Mouse (Mus musculus) v-Abl transformed pro-B cells (cell line): ENCODE data around the gene Gm20388.

Experiments
- in situ Hi-C, 2 experiments: fragments of 400-800 bp; cut with MboI; formaldehyde crosslinking; loops; one replicate each; pipeline ENCODE4 v1.15.1; 2025; ENCODE audit not compliant: unreplicated experiment in 2 of 2

Gm20388 gene

DNA sequence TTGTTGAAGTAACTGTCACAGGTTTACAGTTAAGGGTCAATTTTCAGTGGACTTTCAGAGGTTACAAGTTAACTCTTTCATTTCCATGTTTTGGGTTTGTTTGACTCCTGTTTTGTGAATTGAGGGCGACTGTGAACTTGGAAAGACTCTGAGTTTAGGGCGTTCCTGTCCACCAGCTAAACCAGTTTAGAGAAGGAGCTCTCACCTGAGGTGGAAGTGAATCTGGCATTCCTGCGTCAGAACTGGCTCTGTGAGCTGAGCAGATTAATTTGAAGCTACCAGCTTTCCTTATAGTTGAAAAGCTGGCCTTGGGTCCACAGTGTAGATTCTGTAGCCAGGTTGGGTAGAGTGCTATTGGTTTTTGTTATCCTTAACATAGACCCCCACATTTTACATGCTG lies 2.5 kb downstream of the Gm20388 start:
- in situ Hi-C loops = loop anchor here (10.0 kb wide), 2 partner anchors 128 to 478 kb away; partner anchors contain the start of gene Osgin1 (in 1 of the 2)

DNA sequence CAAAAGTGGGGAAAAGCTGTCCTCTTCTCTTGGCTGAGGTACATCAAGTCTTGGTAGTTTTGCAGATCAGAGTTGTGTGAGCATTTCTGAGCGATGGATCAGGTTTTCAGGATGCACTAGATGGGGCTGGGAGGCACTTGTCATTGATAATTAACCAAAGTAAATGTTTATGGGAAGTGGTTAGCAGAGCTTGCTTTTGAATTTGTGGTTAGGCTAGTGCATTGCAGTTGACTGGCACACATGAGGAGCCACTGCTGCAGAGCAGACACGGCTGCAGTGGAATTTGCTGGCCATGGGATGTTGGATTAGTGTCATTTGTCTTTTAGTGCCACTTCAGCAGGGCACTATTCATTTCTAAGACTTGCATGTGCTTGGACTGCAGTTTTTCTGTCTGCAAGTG lies 3.5 kb downstream of the Gm20388 start:
- in situ Hi-C loops = loop anchor here (10.0 kb wide), 2 partner anchors 129 to 479 kb away; partner anchors contain the start of gene Osgin1 (in 1 of the 2)

DNA sequence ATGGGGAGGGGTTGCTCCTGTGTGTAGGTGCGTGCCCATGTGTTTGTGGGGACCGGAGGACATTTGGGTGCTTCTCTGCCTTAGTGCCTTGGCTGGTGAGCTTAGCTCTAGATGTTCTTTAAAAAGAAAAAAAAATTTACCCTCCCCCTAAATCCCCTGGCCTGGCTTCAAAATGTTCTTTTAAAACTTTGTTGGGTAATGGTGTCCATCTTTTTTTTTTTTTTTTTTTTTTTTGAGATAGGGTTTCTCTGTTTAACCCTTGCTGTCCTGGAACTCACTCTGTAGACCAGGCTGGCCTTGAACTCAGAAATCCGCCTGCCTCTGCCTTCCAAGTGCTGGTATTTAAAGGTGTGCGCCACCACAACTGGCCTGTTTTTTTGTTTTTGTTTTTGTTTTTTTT lies 4.7 kb downstream of the Gm20388 start:
- in situ Hi-C loops = loop anchor here (10.0 kb wide), 2 partner anchors 130 to 480 kb away; partner anchors contain the start of gene Osgin1 (in 1 of the 2)

DNA sequence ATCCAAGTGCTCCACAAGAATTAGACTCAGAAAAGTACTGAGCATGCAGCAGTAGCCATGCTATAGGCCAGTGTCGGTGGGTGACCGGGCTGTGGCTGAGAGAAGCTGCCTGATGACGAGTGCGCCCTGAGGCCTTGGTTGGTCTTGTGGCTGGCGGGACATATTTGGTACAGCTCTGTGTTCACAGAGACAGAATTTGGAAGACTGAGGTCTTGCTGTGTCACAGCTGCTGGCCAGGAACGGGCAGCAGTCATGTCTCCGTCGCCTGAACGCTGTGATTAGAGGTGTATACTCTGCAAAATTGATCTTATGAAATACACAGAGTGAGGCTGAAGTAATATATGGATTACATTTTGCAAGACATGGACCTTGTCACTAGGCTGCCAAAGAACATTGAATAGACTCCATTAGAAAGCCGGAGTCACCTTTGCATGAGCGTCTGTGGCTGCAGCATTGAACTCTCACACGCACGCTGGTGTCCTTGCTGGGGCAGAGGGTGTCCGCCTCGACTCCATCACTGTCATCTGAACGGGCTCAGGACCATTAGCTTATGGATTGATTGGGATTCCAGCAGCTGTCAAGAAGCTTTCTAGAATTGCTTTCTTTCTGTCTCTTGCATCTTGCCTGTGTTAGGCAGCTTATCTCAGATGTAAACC lies 5.7 kb downstream of the Gm20388 start:
- in situ Hi-C loops = loop anchor here (10.0 kb wide), 2 partner anchors 132 to 482 kb away; partner anchors contain the start of gene Osgin1 (in 1 of the 2)

DNA sequence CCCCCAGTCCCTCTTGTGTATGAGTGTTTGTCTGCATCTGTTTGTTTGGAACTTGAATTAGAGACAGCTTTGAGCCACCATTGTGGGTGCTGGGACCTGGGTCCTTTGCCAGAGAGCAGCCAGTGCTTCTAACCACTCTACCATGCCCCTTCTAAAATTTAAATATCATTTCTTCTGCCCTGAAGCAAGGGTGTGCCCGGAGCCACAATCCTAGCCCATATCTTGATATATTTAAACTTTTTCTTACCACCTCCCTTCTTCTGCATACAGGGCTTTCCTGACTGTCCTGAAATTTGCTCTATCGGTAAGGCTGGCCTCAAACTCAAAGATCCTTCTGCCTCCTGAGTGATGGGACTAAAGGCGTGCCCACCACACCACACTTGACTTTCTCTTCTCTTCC lies 6.8 kb downstream of the Gm20388 start:
- in situ Hi-C loops = loop anchor here (10.0 kb wide), 2 partner anchors 133 to 483 kb away; partner anchors contain the start of gene Osgin1 (in 1 of the 2)

DNA sequence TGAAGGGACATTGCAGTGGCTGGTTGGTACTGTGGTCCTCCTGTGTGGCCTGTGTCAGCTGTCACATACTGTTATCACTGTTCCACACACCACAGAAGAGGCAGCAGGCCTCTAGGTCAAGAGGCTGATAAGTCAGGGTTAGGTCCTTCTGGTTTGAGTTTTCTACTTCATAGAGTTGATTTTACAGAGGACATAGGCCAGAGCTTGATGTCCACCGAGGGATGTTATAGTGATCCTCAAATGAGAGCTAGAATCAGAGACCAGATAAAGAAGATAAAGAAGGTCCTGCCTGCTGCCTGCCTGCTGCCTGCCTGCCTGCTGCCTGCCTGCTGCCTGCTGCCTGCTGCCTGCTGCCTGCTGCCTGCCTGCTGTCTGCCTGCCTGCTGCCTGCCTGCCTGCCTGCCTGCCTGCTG lies 7.5 kb downstream of the Gm20388 start:
- in situ Hi-C loops = loop anchor here (10.0 kb wide), 2 partner anchors 133 to 483 kb away; partner anchors contain the start of gene Osgin1 (in 1 of the 2)

DNA sequence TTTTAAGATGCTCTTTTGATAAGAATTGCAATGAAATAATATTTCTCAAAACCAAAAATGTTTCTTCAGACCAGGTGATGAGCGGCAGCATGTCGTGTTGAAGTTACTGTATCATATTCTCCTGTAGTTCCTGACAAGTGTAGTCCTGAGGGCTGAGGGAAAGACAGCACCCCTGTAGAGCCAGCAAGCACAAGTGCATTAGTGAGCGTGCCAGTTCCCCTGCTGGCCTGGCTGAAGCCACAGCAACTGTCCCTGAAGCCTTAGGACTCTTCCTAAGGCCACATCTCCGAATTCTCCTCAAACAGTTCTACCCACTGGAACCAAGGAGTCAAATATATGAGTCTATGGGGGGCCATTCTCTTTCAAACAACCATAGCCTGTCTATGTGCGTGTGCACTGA lies 12.6 kb downstream of the Gm20388 start:
- in situ Hi-C loops = loop anchor here (5.0 to 10.0 kb wide), 3 partner anchors 78 to 238 kb away; partner anchors contain the start of gene Cotl1 (in 2 of the 2)

DNA sequence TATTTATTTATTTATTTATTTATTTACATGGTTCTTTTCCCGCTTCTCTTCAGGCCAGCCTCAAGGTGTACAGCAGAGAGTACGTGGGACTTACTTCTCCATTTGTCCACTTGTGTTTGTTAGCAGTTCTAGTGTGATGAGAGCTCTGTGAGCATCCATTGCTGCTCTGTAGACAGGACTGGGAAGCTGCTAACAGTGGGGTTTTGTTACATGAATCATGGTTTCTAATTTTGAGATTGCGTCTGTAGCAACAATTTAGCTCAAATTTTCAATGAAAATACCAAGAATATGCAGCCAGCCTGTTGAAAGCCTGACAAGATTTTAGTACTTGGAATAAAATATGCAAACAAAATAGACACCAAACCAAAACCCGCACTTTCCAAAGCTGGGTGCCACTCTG lies 14.8 kb downstream of the Gm20388 start:
- in situ Hi-C loops = loop anchor here (5.0 to 10.0 kb wide), 4 partner anchors 81 to 241 kb away; partner anchors contain the start of gene Cotl1 (in 1 of the 2)

DNA sequence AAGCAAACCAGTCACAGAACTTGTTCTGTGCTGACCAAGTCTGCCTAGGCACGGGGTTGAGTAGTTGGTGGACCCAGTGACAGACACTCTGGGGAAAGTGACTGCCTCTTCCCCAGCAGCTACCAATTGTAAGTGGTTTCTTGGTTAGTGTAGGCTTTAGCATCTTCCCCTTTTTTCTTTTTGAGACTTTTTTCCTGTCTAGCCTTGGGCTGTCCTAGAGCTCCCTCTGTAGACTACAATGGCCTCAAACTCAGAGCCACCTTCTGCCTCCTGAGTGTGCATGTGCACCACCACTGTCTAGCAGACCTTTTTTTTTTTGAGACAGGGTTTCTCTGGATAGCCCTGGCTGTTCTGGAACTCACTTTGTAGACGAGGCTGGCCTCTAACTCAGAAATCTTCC lies 15.8 kb downstream of the Gm20388 start:
- in situ Hi-C loops = loop anchor here (5.0 to 10.0 kb wide), 4 partner anchors 82 to 242 kb away; partner anchors contain the start of gene Cotl1 (in 1 of the 2)

DNA sequence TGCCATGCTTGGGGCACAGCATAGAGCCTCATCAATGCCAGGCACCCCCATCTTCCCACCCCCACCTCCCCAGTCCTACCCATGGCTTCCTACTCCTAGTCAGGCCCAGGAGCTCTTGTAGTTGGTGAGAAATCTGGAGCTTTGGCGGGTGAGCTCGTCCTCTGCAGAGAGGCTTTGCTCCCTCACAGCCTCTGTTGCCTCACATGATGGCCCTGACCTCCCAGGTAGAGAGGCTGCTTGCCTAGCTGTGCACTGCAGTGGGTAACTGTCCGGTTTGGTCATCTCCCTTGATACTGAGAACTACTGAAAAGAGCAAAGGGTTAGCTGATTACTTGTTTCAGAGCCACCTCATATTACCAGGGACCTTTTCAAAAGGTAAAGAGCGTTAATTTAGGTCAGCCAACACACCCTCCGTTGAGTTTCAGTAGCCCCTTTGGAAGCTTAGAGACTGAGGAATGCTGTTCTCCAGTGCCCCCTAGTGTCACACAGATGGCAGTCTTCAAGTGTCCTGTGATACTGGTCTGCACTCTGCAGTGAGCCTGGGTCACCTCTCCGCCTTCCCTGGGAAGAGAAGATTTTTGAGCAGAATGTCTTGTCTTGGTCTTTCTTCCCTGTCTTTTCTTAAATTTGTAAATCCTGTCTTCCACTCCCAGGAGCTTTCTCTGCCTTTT lies 16.9 kb downstream of the Gm20388 start:
- in situ Hi-C loops = loop anchor here (5.0 to 10.0 kb wide), 4 partner anchors 83 to 243 kb away; partner anchors contain the start of gene Cotl1 (in 1 of the 2)

DNA sequence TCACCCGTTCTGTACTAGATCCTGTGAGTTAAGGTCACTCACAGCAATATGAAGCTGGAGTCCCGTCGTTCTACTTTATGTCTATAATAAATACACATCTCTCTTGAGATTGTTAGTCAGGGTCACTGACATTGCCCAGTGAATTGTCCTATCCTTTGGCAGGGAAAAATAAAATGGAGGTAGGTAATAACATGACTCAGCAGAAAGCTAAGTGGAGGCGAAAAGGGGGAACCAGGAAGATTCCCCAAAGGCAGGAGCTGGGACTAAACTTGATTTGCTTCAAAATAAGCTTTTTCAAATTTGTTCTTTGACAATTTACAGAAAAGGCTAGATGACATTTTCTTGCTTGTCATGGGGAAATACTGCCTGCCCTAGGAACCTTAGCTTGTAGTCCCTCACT lies 20.7 kb downstream of the Gm20388 start:
- in situ Hi-C loops = no loop called here

DNA sequence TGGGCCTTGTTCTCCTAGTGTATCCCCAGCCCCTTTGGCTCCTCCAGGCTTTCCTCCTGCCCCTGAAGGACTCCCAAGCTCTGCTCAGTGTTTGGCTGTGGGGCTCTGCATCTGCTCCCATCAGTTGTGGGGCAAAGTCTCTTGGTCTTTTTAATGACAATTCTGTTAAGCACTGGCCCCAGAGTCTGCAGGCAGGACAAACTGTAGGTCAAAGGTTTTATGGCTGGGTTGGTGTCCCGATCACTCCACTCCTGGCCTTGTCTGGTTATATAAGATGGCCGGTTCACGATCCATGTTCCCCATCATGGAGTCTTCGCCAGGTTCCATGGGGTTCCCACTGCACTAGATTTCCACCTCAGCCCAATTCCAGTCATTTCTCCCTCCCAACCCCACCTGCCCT lies 23.0 kb downstream of the Gm20388 start:
- in situ Hi-C loops = no loop called here

DNA sequence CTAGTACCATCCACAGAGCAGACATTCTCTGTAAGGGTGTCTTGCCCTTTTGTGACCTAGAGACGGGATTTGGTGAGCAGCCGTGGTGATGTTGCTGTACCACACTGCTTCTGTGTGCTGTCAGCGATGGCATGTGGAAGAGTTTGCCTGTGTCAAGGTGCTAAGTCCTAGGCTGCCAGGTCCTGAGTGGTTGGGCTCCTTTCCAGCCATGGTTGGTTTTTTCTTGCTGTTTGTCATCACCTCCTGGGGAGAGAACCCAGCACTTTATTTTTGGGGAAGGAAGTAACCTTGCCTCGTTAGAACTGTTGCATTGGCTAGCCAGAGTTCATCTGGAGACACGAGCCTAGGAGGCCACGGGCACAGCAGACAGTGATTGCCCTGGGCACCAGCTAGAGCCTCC lies 24.9 kb downstream of the Gm20388 start:
- in situ Hi-C loops = no loop called here

DNA sequence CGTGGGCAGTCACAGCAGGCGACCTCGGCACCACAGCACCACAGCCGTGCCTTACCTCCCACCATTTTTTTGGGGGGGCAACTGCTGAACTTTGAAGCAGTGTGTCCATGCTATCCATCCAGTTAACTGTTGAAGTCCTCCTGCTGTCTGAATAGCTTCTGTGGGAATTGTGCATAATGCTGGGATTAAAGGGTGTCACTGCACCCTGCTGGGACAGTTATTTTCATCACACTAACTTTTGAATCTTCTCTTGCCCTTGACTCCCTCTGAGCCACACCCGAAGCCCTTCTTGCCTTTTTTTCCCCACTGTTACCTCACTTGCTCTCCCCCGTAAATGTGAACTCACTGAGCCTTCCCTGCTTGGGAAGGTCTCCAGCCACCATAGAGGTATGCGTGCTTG lies 27.8 kb downstream of the Gm20388 start:
- in situ Hi-C loops = no loop called here

DNA sequence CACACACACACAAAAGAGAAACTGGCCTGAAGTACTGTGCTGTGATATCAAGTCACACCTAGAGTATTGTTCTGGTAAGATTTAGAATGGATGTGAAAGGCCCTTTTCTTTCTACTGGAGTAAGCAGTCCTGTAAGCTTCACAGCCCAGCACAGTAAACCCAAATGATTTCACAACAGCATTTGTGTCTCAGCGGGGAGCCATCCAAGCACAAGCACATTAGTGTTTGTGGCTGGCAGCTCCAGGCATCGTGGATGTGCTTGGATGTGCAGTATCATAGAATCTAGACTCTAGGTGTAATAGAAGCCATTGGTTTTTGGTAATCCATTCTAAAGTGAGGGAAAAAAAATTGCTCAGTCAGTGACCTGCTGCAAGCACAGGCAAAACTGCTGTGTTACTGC lies 28.7 kb downstream of the Gm20388 start:
- in situ Hi-C loops = no loop called here

DNA sequence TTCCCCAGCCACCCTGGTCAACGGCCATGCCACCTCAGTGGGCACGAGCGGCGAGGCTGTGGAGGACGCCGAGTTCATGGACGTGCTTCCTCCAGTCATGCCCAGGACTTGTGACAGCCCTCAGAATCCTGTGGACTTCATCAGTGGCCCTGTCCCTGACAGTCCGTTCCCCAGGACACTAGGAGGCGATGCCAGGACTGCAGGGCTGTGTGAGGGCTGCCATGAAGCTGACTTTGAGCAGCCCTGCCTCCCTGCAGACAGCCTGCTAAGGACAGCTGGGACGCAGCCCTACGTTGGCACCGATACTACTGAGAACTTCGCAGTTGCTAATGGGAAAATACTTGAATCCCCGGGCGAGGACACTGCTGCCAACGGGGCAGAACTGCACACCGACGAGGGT lies 30.8 kb downstream of the Gm20388 start:
- in situ Hi-C loops = loop anchor here in 1 of 2 experiments (10.0 kb wide), 1 partner anchor 233 kb away; the partner anchor contains the start of gene Fam92b

DNA sequence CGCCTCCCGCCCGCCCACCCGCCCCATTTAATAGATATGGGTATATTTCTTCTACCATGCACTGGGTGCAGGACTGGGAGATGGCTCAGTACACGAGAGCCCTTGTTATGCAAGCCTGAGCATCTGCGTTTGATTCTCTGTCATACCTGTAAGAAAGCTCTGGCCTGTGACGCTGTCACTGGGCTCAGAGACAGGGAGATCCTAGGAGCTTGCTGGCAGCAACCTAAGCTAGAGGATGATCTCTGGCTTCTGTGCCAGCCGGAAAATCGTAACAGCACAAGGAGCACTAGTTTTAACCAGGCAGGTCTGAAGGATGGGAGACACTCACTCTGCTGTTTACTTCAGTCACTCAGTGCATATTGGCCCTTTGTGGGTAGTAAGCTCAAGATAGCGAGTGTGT lies 33.0 kb downstream of the Gm20388 start:
- in situ Hi-C loops = loop anchor here in 1 of 2 experiments (10.0 kb wide), 1 partner anchor 231 kb away; the partner anchor contains the start of gene Fam92b

DNA sequence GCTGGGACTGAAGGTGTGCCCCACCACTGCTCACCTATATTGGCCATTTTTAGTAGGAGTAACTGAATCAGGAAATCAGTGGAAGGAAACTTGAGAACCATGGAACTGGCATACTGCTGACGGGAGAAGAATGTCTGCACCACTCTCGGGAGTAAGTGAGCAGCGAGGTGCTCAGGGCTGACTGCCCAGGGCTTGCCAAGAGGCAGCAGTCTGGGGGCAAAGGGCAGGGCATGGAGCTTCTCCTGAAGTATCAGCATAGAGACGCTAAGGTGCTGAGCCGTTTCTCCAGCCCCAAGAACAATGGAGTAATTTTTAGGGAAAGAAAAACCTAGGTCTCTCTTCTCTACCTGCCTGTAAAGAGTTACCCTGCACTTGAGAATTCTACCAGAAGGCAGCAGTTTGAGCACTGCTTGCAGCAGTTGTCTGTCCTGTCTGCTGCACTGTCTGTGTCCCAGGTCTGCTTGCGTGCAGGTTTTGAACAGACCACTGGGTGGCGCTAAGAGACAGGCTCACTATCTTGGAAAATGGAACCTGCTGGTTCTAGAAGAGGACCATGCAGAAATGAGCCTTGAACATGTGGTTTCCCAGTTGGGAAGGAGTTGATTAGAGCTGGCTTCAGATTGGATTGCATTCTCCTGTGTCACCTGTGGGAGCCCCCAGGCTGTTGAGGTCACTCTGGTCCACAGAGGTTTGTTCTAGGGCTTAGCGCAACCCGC lies 33.6 kb downstream of the Gm20388 start:
- in situ Hi-C loops = loop anchor here in 1 of 2 experiments (10.0 kb wide), 1 partner anchor 231 kb away; the partner anchor contains the start of gene Fam92b

DNA sequence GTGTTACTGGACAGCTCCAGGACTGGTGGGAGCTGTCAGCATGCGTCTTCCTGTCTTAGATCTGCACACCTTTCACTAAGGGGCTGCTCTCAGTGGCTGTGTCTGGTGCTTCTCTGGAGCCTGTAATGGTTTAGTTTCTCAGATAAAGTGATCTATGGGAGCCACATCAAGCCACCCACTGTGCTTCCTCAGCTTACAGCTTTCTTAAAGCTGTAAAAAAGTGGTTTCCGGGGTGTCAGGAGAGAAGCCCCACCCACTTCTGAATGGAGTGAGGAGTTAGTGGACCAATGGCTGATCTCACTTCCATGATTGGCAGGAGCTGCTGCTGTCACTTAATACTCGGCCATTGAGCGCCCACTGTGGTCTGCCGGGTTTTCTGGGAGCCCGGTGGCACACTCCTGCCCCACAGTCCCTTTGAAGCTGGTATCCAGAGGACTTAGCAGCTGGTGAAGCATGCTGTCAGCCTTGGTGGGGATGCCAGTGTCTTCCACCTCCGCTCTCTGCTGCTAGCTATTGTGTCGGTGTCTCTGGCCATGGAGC lies 35.8 kb downstream of the Gm20388 start:
- in situ Hi-C loops = loop anchor here (5.0 to 10.0 kb wide), 3 partner anchors 131 to 228 kb away; partner anchors contain the start of gene Fam92b (in 1 of the 2)

DNA sequence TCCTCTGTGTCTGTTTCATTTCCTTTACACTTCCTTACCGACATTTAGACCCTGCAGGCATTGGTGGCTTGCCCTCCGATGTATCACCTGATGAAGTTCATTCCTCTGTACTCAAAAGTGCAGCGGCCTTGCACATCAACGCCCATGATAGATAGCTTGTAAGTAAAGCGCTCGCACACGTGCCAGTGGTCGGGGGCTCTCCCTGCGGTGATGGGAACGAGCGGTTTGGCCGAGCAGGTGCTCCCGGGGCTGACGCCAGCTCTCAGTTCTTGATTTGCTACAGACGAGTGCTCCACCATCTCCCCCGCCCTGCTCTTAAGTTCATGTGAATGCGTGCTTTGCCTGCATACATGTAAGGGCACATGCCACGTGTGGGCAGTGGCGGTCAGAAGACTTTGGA lies 37.0 kb downstream of the Gm20388 start:
- in situ Hi-C loops = loop anchor here (5.0 to 10.0 kb wide), 3 partner anchors 130 to 227 kb away; partner anchors contain the start of gene Fam92b (in 1 of the 2)
